ENCODE assay signal across 8 mouse cellular contexts in genomic region chr12:112793601-112794355, GRCm38 (mm10). TPM values are rescaled to one million over a fixed set of nuclear protein-coding genes. Genes with fewer than 3 reads are reported as not detected.
DNase-seq lines count a peak whose midpoint lies in the region; ATAC-seq and TF ChIP-seq lines count a peak whose summit lies in the region.

No protein-coding gene starts in this region.

- 61% methylated on average over 13 of the region's 13 CpGs for WGBS in lung, adult 2 months
- 74% methylated on average over 13 of the region's 13 CpGs for WGBS in hindbrain, embryonic 14.5 days

- H3K4me1 ChIP-seq in lung, adult 2 months (ENCODE audit: control insufficient read depth, insufficient read depth, low read length) = peaks cover 13% of the 10 kb centered on the region; the same call in 1 of the 2 replicates
- H3K4me1 ChIP-seq in hindbrain, embryonic 14.5 days (replicated peaks; ENCODE audit: control insufficient read depth, insufficient read depth, low read length) = 0 out of 2 replicates have a peak, but pooled peaks cover 5% of the 10 kb centered on the region

- no peaks in the 10 kb centered on the region for H3K9me3 ChIP-seq in hindbrain, embryonic 14.5 days (ENCODE audit: control insufficient read depth, low read length)

- no peak for TF ChIP-seq CTCF in lung, adult 2 months (IDR thresholded peaks at IDR 0.05; ENCODE audit: insufficient read depth, low read length)

- H3K9ac ChIP-seq in hindbrain, embryonic 14.5 days = no peak overlapping the region

- no peak overlapping the region for H3K4me3 ChIP-seq in lung, adult 2 months (replicated peaks; ENCODE audit: extremely low read depth, low read depth, low read length)
- no peak overlapping the region for H3K4me3 ChIP-seq in hindbrain, embryonic 14.5 days (replicated peaks; ENCODE audit: low read length)

- no peaks in the 10 kb centered on the region for H3K36me3 ChIP-seq in hindbrain, embryonic 14.5 days (replicated peaks; ENCODE audit: control insufficient read depth, insufficient read depth)

- H3K27me3 ChIP-seq in hindbrain, embryonic 14.5 days (ENCODE audit: control insufficient read depth, insufficient read depth, low read length) = no peaks in the 10 kb centered on the region

- no peak overlapping the region for H3K27ac ChIP-seq in hindbrain, embryonic 14.5 days

- DNase-seq in cerebellum, postnatal 14 days = peak; percentile 66 to 74
- no peak for DNase-seq in cerebellum, adult 9-11 months
- peak; percentile 89 for DNase-seq in MEL-GATA-1-ER (ENCODE audit: extremely low read depth, low read depth)
- DNase-seq in gastrocnemius, postnatal 36 days = peak; percentile 23 to 45
- peak; percentile 55 for DNase-seq in lung, adult 2 months
- peak; percentile 75 to 77 for DNase-seq in urinary bladder, postnatal 4 days (ENCODE audit: low spot score in 2 of 2)
- no peak for DNase-seq in embryo, embryonic 10.5 days (ENCODE audit: low spot score)
- DNase-seq in hindbrain, embryonic 14.5 days (ENCODE audit: low spot score) = no peak

- TF ChIP-seq POLR2A in lung, adult 2 months (IDR thresholded peaks at IDR 0.05; ENCODE audit: borderline replicate concordance, extremely low read depth, low read depth, low read length) = no peak

- H3K4me2 ChIP-seq in hindbrain, embryonic 14.5 days (replicated peaks) = no peak overlapping the region

- ATAC-seq in hindbrain, embryonic 14.5 days (ENCODE audit: low FRiP score) = no peak

- intact Hi-C loops in gastrocnemius, postnatal 36 days (cut with DNase I) = no loop called here

RNA-seq across cellular contexts. Expression of gene Ahnak2, which starts 8.7 kb away (rescaled TPM):
- total RNA-seq in gastrocnemius, postnatal 36 days (2021) = 1 to 10 TPM; 5.0 to 7.0 TPM
- 9.3 and 13.3 TPM in 2 replicates for polyA plus RNA-seq in lung, adult 2 months (2012; rRNA removed)
- 1.9 and 2.5 TPM in 2 replicates for polyA plus RNA-seq in hindbrain, embryonic 14.5 days (2014; fragmentation: Nextera tagmentation; extraction: Ambion mirVana)

RNA-seq across cellular contexts. Expression of gene Clba1, which starts 15.0 kb away (rescaled TPM):
- under 1 TPM; 0.31 to 0.64 TPM for total RNA-seq in gastrocnemius, postnatal 36 days (2021)
- polyA plus RNA-seq in lung, adult 2 months (2012; rRNA removed) = 9.4 and 10.0 TPM in 2 replicates
- 20.2 and 21.0 TPM in 2 replicates for polyA plus RNA-seq in hindbrain, embryonic 14.5 days (2014; fragmentation: Nextera tagmentation; extraction: Ambion mirVana)

RNA-seq across cellular contexts. Expression of gene Pld4, which starts 33.3 kb away (rescaled TPM):
- total RNA-seq in gastrocnemius, postnatal 36 days (2021) = 1 to 10 TPM; 2.3 to 3.0 TPM
- 78.2 and 90.1 TPM in 2 replicates for polyA plus RNA-seq in lung, adult 2 months (2012; rRNA removed)
- polyA plus RNA-seq in hindbrain, embryonic 14.5 days (2014; fragmentation: Nextera tagmentation; extraction: Ambion mirVana) = 7.1 and 7.9 TPM in 2 replicates

RNA-seq across cellular contexts. Expression of gene Cdca4, which starts 35.4 kb away (rescaled TPM):
- 1 to 10 TPM; 2.1 to 3.0 TPM for total RNA-seq in gastrocnemius, postnatal 36 days (2021)
- 17.0 and 21.4 TPM in 2 replicates for polyA plus RNA-seq in lung, adult 2 months (2012; rRNA removed)
- polyA plus RNA-seq in hindbrain, embryonic 14.5 days (2014; fragmentation: Nextera tagmentation; extraction: Ambion mirVana) = 39.1 and 43.4 TPM in 2 replicates

Comparison
In these comparisons a context has a peak if more than half of its experiments do, and no peak if none do; other contexts are left out.
1. DNase-seq: peak in cerebellum, postnatal 14 days (2 of 2), MEL-GATA-1-ER (single experiment), gastrocnemius, postnatal 36 days (2 of 2), lung, adult 2 months (single experiment) and urinary bladder, postnatal 4 days (2 of 2); none in cerebellum, adult 9-11 months (single experiment), embryo, embryonic 10.5 days (single experiment) and hindbrain, embryonic 14.5 days (single experiment).